Mouse (Mus musculus) liver, embryonic 15.5 days (tissue): Measurements from ENCODE around the gene Myo18a. TPM values are rescaled to one million over a fixed set of nuclear protein-coding genes. Genes with fewer than 3 reads are reported as not detected.
"Not testable (repeated sequence)": the region's sequence is repeated elsewhere in the genome, so short reads cannot be mapped to it uniquely, and the experiment has no call there.

ENCODE experiments used
- ATAC-seq: fragments of 200-750 bp; cut with Nextera tagmentation; 2 replicates; pipeline ENCODE4 v1.8.0; 2017; ENCODE audit warnings: moderate number of reproducible peaks, mild to moderate bottlenecking, moderate library complexity; ENCODE audit not compliant: insufficient read depth
- H3K27ac ChIP-seq: fragments of 300-500 bp; sonication (generic); replicated peaks from 2 replicates; pipeline ENCODE4 v1.5.1; 2015; ENCODE audit warnings: mild to moderate bottlenecking, inconsistent platforms
- H3K27me3 ChIP-seq: fragments of 300-500 bp; sonication (generic); 2 replicates; pipeline ENCODE4 v1.6.1; 2015; ENCODE audit warnings: mild to moderate bottlenecking, inconsistent platforms
- H3K36me3 ChIP-seq: fragments of 300-500 bp; sonication (generic); replicated peaks from 2 replicates; pipeline ENCODE4 v1.6.1; 2015; ENCODE audit warnings: moderate library complexity, mild to moderate bottlenecking, inconsistent platforms
- H3K4me1 ChIP-seq: fragments of 300-500 bp; sonication (generic); replicated peaks from 2 replicates; pipeline ENCODE4 v1.6.1; 2015; ENCODE audit warnings: inconsistent platforms
- H3K4me2 ChIP-seq: fragments of 300-500 bp; sonication (generic); 2 replicates; pipeline ENCODE4 v1.6.1; 2015; ENCODE audit warnings: moderate library complexity, mild to moderate bottlenecking, inconsistent platforms
- H3K4me3 ChIP-seq: fragments of 300-500 bp; sonication (generic); replicated peaks from 2 replicates; pipeline ENCODE4 v1.5.1; 2015; ENCODE audit warnings: mild to moderate bottlenecking, inconsistent platforms
- H3K9ac ChIP-seq: fragments of 300-500 bp; sonication (generic); 2 replicates; pipeline ENCODE4 v1.6.1; 2015; ENCODE audit warnings: moderate library complexity, mild to moderate bottlenecking, inconsistent platforms
- H3K9me3 ChIP-seq: fragments of 300-500 bp; sonication (generic); replicated peaks from 2 replicates; pipeline ENCODE4 v1.6.1; 2016; ENCODE audit warnings: inconsistent platforms
- WGBS: fragments of 180-500 bp; shearing (Covaris S2); methylation state at CpG from one replicate; pipeline ENCODE4 v1.1.7; 2015; ENCODE audit warnings: mixed read lengths; ENCODE audit not compliant: insufficient replicate concordance; 5-methylcytosine and 5-hydroxymethylcytosine counted together
- polyA plus RNA-seq: library from polyadenylated mRNA; unstranded; fragments of >200 nt; fragmentation: Nextera tagmentation; extraction: Ambion mirVana; gene quantifications from 2 replicates; pipeline ENCODE4 v1.2.1, GENCODE M21; 2015

Gene Myo18a
- polyA plus RNA-seq, 1 experiment from 2014 or later: 15.7 TPM

GRCm38 (mm10) chr11:77747103-77747502 is 15.9 kb upstream of the Myo18a start:
- H3K27me3 ChIP-seq, H3K4me2 ChIP-seq, ATAC-seq, H3K9me3 ChIP-seq, H3K4me3 ChIP-seq, H3K36me3 ChIP-seq, H3K9ac ChIP-seq, H3K27ac ChIP-seq: not testable (repeated sequence)
- 66% methylated on average over 14 of the region's 15 CpGs for WGBS
- H3K4me1 ChIP-seq: peaks cover 28% of the 10 kb centered on the region

DNA sequence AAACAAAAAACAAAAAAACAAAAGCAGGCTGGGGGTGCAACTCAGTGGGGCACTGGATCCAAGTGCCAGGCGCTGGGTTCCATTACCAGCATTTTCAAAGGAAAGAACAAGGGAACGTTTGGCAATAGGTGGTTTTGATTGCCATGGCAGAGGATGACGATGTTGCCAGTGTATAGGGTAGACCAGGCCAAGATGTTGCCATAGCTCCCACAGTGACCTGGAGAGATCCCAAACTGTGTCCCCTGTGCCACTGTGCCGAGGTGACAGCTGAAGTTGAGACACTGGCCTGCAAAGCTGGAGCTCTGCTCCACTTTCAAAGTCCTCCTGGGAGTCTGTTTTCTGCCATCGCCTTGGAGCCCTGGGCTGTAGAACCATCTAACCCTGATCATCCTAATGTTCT is 14.1 kb upstream of the Myo18a start:
- Histone ChIP-seq H3K36me3 (no peaks in the 10 kb centered on the region), H3K4me3 (no peak overlapping the region), H3K4me1 (peaks cover 47% of the 10 kb centered on the region), H3K9ac (no peak overlapping the region), H3K9me3 (no peaks in the 10 kb centered on the region), H3K27ac (no peak overlapping the region), H3K4me2 (no peak overlapping the region), H3K27me3 (no peaks in the 10 kb centered on the region)
- no peak for ATAC-seq
- WGBS: 65% methylated on average over 5 of the region's 5 CpGs

DNA sequence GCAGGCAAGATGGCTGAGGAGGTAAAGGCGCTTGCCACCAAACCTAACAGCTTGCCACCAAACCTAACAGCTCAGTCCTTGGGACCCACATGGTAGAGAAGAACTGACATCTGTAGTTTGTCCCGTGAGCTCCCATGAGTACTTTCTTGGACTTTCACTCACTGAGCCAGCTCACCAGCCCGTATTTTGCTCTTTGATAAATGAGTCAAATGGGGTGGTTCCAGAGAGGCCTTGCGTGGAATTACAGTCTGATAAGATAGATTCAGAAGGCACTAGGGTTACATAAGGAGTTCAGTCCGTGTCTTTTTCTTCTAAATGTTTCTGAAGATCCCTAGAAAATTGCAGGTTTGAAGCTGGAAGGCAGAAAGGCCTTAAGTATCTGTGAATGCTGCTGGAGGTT is 10.5 kb upstream of the Myo18a start:
- peaks cover 39% of the 10 kb centered on the region for H3K4me1 ChIP-seq
- H3K9ac ChIP-seq: peak overlapping the region; percentile 34
- WGBS: 24% methylated on average over 5 of the region's 5 CpGs
- ATAC-seq: peak; percentile 90
- H3K9me3 ChIP-seq: no peaks in the 10 kb centered on the region
- H3K4me3 ChIP-seq: 0 out of 2 replicates have a peak overlapping the region, but pooled peaks have one; percentile 10
- no peaks in the 10 kb centered on the region for H3K27me3 ChIP-seq
- peak overlapping the region; percentile 60 for H3K4me2 ChIP-seq
- no peaks in the 10 kb centered on the region for H3K36me3 ChIP-seq
- H3K27ac ChIP-seq: peak overlapping the region; percentile 87

DNA sequence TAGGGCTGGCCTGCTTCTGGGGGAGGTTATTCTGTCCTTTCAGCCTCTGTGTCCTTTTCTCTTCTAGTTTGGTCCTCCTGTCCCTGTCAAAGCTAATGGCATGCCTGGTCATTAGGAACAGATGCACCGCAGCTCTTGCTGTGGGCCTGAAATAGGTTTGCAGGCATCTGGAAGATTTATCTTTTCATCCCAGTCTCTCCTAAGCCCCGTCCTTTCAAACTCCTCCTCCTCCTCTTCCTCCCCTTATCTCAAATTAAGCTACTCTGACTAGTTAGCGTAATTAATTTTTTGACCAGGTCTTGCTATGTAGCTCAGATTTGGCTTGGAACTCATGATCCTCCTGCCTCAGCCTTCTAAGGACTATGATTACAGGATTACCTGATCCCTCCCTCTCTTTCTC is 9.6 kb upstream of the Myo18a start:
- H3K9ac ChIP-seq: peak overlapping the region; percentile 15; the same call in 1 of the 2 replicates
- WGBS: 11% methylated on average over 3 of the region's 3 CpGs
- peak; percentile 53; the same call in 1 of the 2 replicates for ATAC-seq

GRCm38 (mm10) chr11:77760031-77760430 is 3.0 kb upstream of the Myo18a start:
- H3K27me3 ChIP-seq: peaks cover 7% of the 10 kb centered on the region
- ATAC-seq: no peak
- no peak overlapping the region for H3K9ac ChIP-seq
- no peaks in the 10 kb centered on the region for H3K9me3 ChIP-seq
- H3K4me3 ChIP-seq: no peak overlapping the region
- no peak overlapping the region for H3K4me2 ChIP-seq
- peaks cover 22% of the 10 kb centered on the region for H3K4me1 ChIP-seq
- 53% methylated on average over 4 of the region's 4 CpGs for WGBS
- no peak overlapping the region for H3K27ac ChIP-seq
- no peaks in the 10 kb centered on the region for H3K36me3 ChIP-seq

More for the DNA sequence above, 9.6 kb upstream of the Myo18a start:
- Histone ChIP-seq H3K27ac (peak overlapping the region; percentile 87), H3K4me3 (peak overlapping the region; percentile 15; the same call in 1 of the 2 replicates), H3K4me1 (peaks cover 39% of the 10 kb centered on the region), H3K4me2 (peak overlapping the region; percentile 60), H3K9me3 (no peaks in the 10 kb centered on the region), H3K36me3 (no peaks in the 10 kb centered on the region), H3K27me3 (no peaks in the 10 kb centered on the region)

DNA sequence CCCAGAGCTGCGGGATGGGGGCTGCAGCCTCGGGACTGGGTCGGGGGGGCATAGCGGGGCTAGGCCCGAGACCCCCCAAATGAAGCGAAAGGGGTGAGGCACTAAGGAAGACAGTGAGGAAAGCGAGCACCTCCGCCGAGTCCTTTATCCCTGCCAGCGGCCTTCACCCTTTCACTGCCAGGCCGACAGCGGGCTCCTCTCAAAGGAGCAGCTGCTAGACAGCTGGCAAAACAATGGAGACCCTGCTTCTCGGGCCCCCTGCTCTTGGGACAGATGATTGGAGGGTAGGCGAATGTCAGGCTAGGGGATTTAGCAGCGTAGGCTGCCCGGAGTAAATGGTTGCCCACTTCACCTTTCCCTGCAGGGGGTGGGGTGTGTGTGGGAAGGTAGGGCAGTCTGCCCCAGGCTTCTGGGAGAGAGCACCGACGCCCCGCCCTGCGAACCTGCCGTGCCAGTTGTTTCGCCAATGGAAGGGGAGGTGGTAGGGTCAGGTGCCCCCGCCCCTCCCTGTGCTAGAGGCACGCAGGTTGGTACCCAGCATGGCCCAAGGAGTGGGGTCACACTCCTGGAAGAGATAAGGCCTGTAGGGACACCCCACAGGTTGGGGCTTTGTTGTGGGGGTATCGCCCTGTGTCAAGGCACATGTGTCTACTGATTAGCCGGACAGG is 761 bp downstream of the Myo18a start:
- WGBS: 2% methylated on average over 26 of the region's 26 CpGs
- peaks cover 7% of the 10 kb centered on the region for H3K27me3 ChIP-seq
- H3K9ac ChIP-seq: peak overlapping the region; percentile 96
- H3K36me3 ChIP-seq: no peaks in the 10 kb centered on the region
- H3K4me1 ChIP-seq: peaks cover 55% of the 10 kb centered on the region
- H3K4me3 ChIP-seq: peak overlapping the region; percentile 98
- H3K9me3 ChIP-seq: no peaks in the 10 kb centered on the region
- H3K27ac ChIP-seq: peak overlapping the region; percentile 88
- peak overlapping the region; percentile 98 for H3K4me2 ChIP-seq
- ATAC-seq: peak; percentile 45

- Histone ChIP-seq H3K27ac (peak overlapping the region; percentile 88), H3K36me3 (no peaks in the 10 kb centered on the region), H3K4me1 (peaks cover 66% of the 10 kb centered on the region), H3K9ac (peak overlapping the region; percentile 96), H3K9me3 (no peaks in the 10 kb centered on the region), H3K27me3 (peaks cover 3% of the 10 kb centered on the region; the same call in 1 of the 2 replicates), H3K4me2 (peak overlapping the region; percentile 98), H3K4me3 (peak overlapping the region; percentile 98)
- 48% methylated on average over 9 of the region's 9 CpGs for WGBS
- peak; percentile 19 for ATAC-seq
Measured at GRCm38 (mm10) chr11:77764694-77765458, 1.8 kb downstream of the Myo18a start.

DNA sequence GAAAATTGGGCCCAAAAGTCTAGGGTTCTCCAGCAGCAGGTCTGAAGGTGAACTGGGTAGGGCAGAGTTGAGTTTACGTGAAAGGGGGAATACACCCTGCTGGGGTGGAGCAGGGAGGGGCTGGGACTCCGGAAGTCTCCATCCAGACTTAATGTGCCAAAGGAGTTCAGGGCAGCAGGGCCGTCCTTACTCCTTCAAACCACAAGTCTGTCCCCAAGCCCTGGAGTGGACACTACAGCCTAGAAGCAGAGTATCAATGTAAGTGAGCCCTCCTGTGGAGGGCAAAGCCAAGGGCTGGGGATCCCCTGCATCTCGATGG is 2.4 kb downstream of the Myo18a start:
- H3K9ac ChIP-seq: peak overlapping the region; percentile 24
- H3K4me2 ChIP-seq: peak overlapping the region; percentile 98
- H3K27me3 ChIP-seq: peaks cover 3% of the 10 kb centered on the region; the same call in 1 of the 2 replicates
- H3K4me1 ChIP-seq: peaks cover 71% of the 10 kb centered on the region
- ATAC-seq: no peak
- peak overlapping the region; percentile 98 for H3K4me3 ChIP-seq
- WGBS: 29% methylated on average over 4 of the region's 4 CpGs
- no peaks in the 10 kb centered on the region for H3K36me3 ChIP-seq
- no peaks in the 10 kb centered on the region for H3K9me3 ChIP-seq
- H3K27ac ChIP-seq: peak overlapping the region; percentile 88

- Histone ChIP-seq H3K4me3 (peak overlapping the region; percentile 98), H3K27ac (peak overlapping the region; percentile 88), H3K4me2 (peak overlapping the region; percentile 98), H3K9me3 (no peaks in the 10 kb centered on the region), H3K9ac (peak overlapping the region; percentile 63), H3K27me3 (no peaks in the 10 kb centered on the region; the same call in 1 of the 2 replicates), H3K36me3 (no peaks in the 10 kb centered on the region), H3K4me1 (peaks cover 82% of the 10 kb centered on the region)
- ATAC-seq: peak; percentile 49
- WGBS: 2% methylated on average over 35 of the region's 35 CpGs
Measured at GRCm38 (mm10) chr11:77766351-77767001, 3.4 kb downstream of the Myo18a start.

- H3K4me1 ChIP-seq: peaks cover 93% of the 10 kb centered on the region
- ATAC-seq: no peak
- H3K9ac ChIP-seq: no peak overlapping the region
Measured at GRCm38 (mm10) chr11:77769496-77769895, 6.5 kb downstream of the Myo18a start.

GRCm38 (mm10) chr11:77770346-77770745 is 7.3 kb downstream of the Myo18a start:
- Histone ChIP-seq H3K9ac (no peak overlapping the region), H3K27ac (peak overlapping the region; percentile 71)
- no peak for ATAC-seq

More at GRCm38 (mm10) chr11:77769496-77769895, 6.5 kb downstream of the Myo18a start:
- 64% methylated on average over 4 of the region's 4 CpGs for WGBS
- no peaks in the 10 kb centered on the region for H3K36me3 ChIP-seq
- no peak overlapping the region for H3K4me2 ChIP-seq
- no peaks in the 10 kb centered on the region for H3K9me3 ChIP-seq
- H3K4me3 ChIP-seq: no peak overlapping the region
- H3K27ac ChIP-seq: peak overlapping the region; percentile 71
- no peaks in the 10 kb centered on the region for H3K27me3 ChIP-seq

More at GRCm38 (mm10) chr11:77770346-77770745, 7.3 kb downstream of the Myo18a start:
- Histone ChIP-seq H3K36me3 (no peaks in the 10 kb centered on the region), H3K9me3 (no peaks in the 10 kb centered on the region), H3K4me3 (no peak overlapping the region), H3K4me2 (peak overlapping the region; percentile 30), H3K4me1 (peaks cover 87% of the 10 kb centered on the region), H3K27me3 (no peaks in the 10 kb centered on the region)
- WGBS: 13% methylated on average over 8 of the region's 8 CpGs
